Mouse (Mus musculus) embryonic facial prominence, embryonic 12.5 days (tissue): ENCODE measurements at regions not wholly inside any gene's neighbourhood (a gene's known extent, or its start where the extent isn't known, plus 50 kb on each side); places are given as distances from the start of the nearest gene placed in this dataset.

Experiments
- ATAC-seq: fragments of 200-750 bp; cut with Nextera tagmentation; 2 replicates; pipeline ENCODE4 v1.8.0; 2017; ENCODE audit not compliant: insufficient number of reproducible peaks, insufficient read depth, low FRiP score, low TSS enrichment
- H3K27ac ChIP-seq: fragments of 300-500 bp; sonication (generic); 2 replicates; pipeline ENCODE4 v1.5.1; 2016; ENCODE audit warnings: mild to moderate bottlenecking
- H3K27me3 ChIP-seq: fragments of 300-500 bp; sonication (generic); 2 replicates; pipeline ENCODE4 v1.6.1; 2016; ENCODE audit warnings: mild to moderate bottlenecking, moderate library complexity
- H3K36me3 ChIP-seq: fragments of 300-500 bp; sonication (generic); 2 replicates; pipeline ENCODE4 v1.6.1; 2016; ENCODE audit warnings: mild to moderate bottlenecking
- H3K4me1 ChIP-seq: fragments of 300-500 bp; sonication (generic); 2 replicates; pipeline ENCODE4 v1.6.1; 2016
- H3K4me2 ChIP-seq: fragments of 300-500 bp; sonication (generic); replicated peaks from 2 replicates; pipeline ENCODE4 v1.6.1; 2016; ENCODE audit warnings: mild to moderate bottlenecking, moderate library complexity
- H3K4me3 ChIP-seq: fragments of 300-500 bp; sonication (generic); 2 replicates; pipeline ENCODE4 v1.5.1; 2016; ENCODE audit warnings: mild to moderate bottlenecking
- H3K9ac ChIP-seq: fragments of 300-500 bp; sonication (generic); 2 replicates; pipeline ENCODE4 v1.6.1; 2016; ENCODE audit warnings: mild to moderate bottlenecking, moderate library complexity
- H3K9me3 ChIP-seq: fragments of 300-500 bp; sonication (generic); 2 replicates; pipeline ENCODE4 v1.6.1; 2016; ENCODE audit warnings: mild to moderate bottlenecking, moderate library complexity
- WGBS: fragments of 180-500 bp; shearing (Covaris S2); methylation state at CpG from one replicate; pipeline ENCODE4 v1.1.7; 2016; 5-methylcytosine and 5-hydroxymethylcytosine counted together

DNA sequence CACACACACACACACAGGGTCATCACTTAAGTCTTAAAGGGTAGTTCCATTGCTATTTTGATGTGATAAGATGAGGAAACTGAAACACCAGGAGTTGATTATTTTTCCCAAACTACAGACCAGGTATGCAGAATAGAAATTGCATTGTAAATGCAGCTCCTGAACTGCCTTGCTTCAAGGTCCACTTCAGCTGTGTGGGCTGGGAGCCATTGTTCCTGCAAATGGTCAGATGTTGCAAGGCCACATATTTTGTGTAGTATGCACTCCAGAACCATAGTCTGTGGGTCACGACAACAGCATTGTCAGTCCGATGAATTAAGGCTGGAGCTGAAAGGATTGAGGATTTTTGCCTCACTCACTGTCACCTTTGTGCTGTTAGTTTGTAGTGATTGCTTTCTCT is 592.4 kb upstream of the Tenm4 start:
- no peak overlapping the region for H3K4me3 ChIP-seq
- H3K9ac ChIP-seq = no peak overlapping the region
- no peak for ATAC-seq
- H3K4me2 ChIP-seq = no peak overlapping the region
- H3K4me1 ChIP-seq = no peaks in the 10 kb centered on the region
- H3K9me3 ChIP-seq = no peaks in the 10 kb centered on the region
- H3K27me3 ChIP-seq = no peaks in the 10 kb centered on the region
- no peak overlapping the region for H3K27ac ChIP-seq
- no peaks in the 10 kb centered on the region for H3K36me3 ChIP-seq
- WGBS = 94% methylated on average over 2 of the region's 2 CpGs

- H3K4me2 ChIP-seq = no peak overlapping the region
- 66% methylated on average over 7 of the region's 7 CpGs for WGBS
- no peak overlapping the region for H3K9ac ChIP-seq
- no peaks in the 10 kb centered on the region for H3K27me3 ChIP-seq
- no peak overlapping the region for H3K4me3 ChIP-seq
- no peaks in the 10 kb centered on the region for H3K36me3 ChIP-seq
- no peak for ATAC-seq
- H3K4me1 ChIP-seq = no peaks in the 10 kb centered on the region
- no peak overlapping the region for H3K27ac ChIP-seq
- H3K9me3 ChIP-seq = no peaks in the 10 kb centered on the region
Measured at GRCm38 (mm10) chr7:95581325-95581724, 589.7 kb upstream of the Tenm4 start.

DNA sequence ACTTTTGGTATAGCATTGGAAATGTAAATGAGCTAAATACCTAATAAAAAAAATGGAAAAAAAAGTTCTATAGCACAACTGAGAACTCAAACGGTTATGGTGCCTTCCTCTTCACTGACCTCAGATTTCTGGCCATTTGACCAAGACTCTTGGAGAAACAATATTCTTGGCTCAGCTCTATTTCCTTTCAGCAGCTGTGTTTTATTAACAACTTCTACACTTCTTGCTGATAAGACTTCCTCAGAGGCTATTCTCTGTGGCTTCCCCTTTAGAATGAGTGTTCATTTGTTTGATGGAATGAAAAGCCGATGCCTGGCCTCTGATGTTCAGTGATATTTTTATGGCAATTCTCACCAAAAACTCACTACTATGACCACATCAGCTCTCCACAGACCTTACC is 572.7 kb upstream of the Tenm4 start:
- Histone ChIP-seq H3K9ac (no peak overlapping the region), H3K4me2 (no peak overlapping the region), H3K27me3 (no peaks in the 10 kb centered on the region), H3K4me1 (no peaks in the 10 kb centered on the region), H3K27ac (no peak overlapping the region), H3K9me3 (no peaks in the 10 kb centered on the region), H3K4me3 (no peak overlapping the region), H3K36me3 (no peaks in the 10 kb centered on the region)
- no peak for ATAC-seq
- 76% methylated on average over 2 of the region's 2 CpGs for WGBS

DNA sequence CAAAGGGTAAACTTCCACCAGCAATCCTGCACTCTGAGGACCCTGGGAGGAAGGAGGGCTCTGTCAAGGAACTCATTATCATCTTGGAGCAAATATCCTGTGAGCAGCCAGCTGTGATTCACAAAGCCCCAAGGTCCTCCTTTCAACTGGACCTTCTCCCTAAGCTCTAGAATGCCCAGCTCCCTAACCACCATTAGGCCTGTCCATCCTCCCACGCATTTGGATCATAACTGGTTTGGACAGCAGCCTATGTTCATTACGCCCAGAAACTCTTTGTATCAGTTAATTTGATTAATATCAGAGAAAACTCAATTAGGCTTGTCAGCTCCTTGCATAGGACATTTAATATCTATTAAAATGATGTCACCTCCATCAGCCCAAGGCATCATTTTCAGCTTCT is 557.3 kb upstream of the Tenm4 start:
- Histone ChIP-seq H3K9ac (no peak overlapping the region), H3K36me3 (no peaks in the 10 kb centered on the region), H3K4me2 (no peak overlapping the region), H3K4me1 (no peaks in the 10 kb centered on the region), H3K4me3 (no peak overlapping the region), H3K9me3 (no peaks in the 10 kb centered on the region), H3K27me3 (no peaks in the 10 kb centered on the region), H3K27ac (no peak overlapping the region)
- WGBS = 80% methylated on average over 2 of the region's 2 CpGs
- no peak for ATAC-seq

GRCm38 (mm10) chr7:95617370-95617769 is 553.7 kb upstream of the Tenm4 start:
- Histone ChIP-seq H3K4me2 (no peak overlapping the region), H3K9me3 (no peaks in the 10 kb centered on the region), H3K4me1 (no peaks in the 10 kb centered on the region), H3K4me3 (no peak overlapping the region), H3K27me3 (no peaks in the 10 kb centered on the region), H3K27ac (no peak overlapping the region), H3K36me3 (no peaks in the 10 kb centered on the region), H3K9ac (no peak overlapping the region)
- WGBS = 67% methylated on average over 2 of the region's 2 CpGs
- ATAC-seq = no peak

DNA sequence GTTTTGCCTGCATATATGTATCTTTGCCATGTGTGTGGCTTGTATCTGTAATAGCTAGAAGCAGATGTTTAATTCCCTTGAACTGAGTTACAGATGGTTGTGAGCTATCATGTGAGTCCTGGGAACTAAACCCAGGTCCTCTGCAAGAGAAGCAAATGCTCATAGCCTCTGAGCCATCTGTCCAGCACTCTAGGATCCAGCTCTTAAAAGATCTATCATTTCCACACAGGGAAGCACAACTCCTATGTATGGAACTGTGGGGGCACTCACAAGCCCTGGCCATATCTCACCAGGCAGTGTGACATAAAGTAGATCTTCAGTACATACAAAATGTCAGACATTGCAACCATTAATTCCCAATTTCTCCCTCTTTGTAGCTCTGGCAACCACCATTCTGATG is 552.9 kb upstream of the Tenm4 start:
- Histone ChIP-seq H3K9me3 (no peaks in the 10 kb centered on the region), H3K4me2 (no peak overlapping the region), H3K4me1 (no peaks in the 10 kb centered on the region), H3K27ac (no peak overlapping the region), H3K9ac (no peak overlapping the region), H3K36me3 (no peaks in the 10 kb centered on the region), H3K4me3 (no peak overlapping the region), H3K27me3 (no peaks in the 10 kb centered on the region)
- ATAC-seq = no peak

- H3K4me2 ChIP-seq = no peak overlapping the region
- no peak overlapping the region for H3K4me3 ChIP-seq
- H3K4me1 ChIP-seq = no peaks in the 10 kb centered on the region
- no peak for ATAC-seq
- no peak overlapping the region for H3K27ac ChIP-seq
- H3K36me3 ChIP-seq = no peaks in the 10 kb centered on the region
- no peak overlapping the region for H3K9ac ChIP-seq
- no peaks in the 10 kb centered on the region for H3K9me3 ChIP-seq
- no peaks in the 10 kb centered on the region for H3K27me3 ChIP-seq
Measured at GRCm38 (mm10) chr7:95620079-95620478, 551.0 kb upstream of the Tenm4 start.

- ATAC-seq = no peak
Measured at GRCm38 (mm10) chr7:95640683-95641082, 530.4 kb upstream of the Tenm4 start.

GRCm38 (mm10) chr7:95674319-95674718 is 496.7 kb upstream of the Tenm4 start:
- no peak overlapping the region for H3K27ac ChIP-seq

More at GRCm38 (mm10) chr7:95640683-95641082, 530.4 kb upstream of the Tenm4 start:
- Histone ChIP-seq H3K36me3 (no peaks in the 10 kb centered on the region), H3K27me3 (no peaks in the 10 kb centered on the region), H3K9ac (no peak overlapping the region), H3K9me3 (no peaks in the 10 kb centered on the region), H3K4me3 (no peak overlapping the region), H3K27ac (no peak overlapping the region), H3K4me2 (no peak overlapping the region), H3K4me1 (no peaks in the 10 kb centered on the region)
- WGBS = 85% methylated on average over 5 of the region's 5 CpGs

DNA sequence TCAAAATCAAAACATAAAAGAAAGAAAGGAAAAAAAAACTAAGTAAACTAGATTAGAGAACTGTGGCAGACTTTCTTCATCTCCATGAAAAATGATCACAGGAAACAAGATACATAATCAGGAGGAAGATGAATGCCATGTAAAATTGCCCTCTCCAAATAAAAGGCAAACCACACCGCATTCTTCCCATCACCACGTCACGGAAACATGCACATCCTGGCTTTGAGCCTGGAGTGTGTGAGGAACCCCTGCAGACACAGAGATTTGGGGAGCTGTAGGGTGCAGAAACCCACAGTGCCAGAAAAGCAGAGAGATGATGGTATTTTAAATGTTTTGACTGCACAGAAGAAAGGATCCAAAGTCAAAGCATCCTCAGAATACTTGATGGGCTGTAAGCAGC is 488.5 kb upstream of the Tenm4 start:
- no peaks in the 10 kb centered on the region for H3K9me3 ChIP-seq
- ATAC-seq = no peak
- no peak overlapping the region for H3K4me2 ChIP-seq
- H3K27me3 ChIP-seq = no peaks in the 10 kb centered on the region
- H3K4me3 ChIP-seq = no peak overlapping the region
- WGBS = 43% methylated on average over 3 of the region's 3 CpGs
- H3K36me3 ChIP-seq = no peaks in the 10 kb centered on the region
- no peak overlapping the region for H3K9ac ChIP-seq
- H3K27ac ChIP-seq = no peak overlapping the region
- H3K4me1 ChIP-seq = no peaks in the 10 kb centered on the region

More at GRCm38 (mm10) chr7:95674319-95674718, 496.7 kb upstream of the Tenm4 start:
- H3K4me3 ChIP-seq = no peak overlapping the region
- 88% methylated on average over 1 of the region's 1 CpGs for WGBS
- H3K27me3 ChIP-seq = no peaks in the 10 kb centered on the region
- H3K9me3 ChIP-seq = no peaks in the 10 kb centered on the region
- no peak overlapping the region for H3K9ac ChIP-seq
- no peak for ATAC-seq
- no peaks in the 10 kb centered on the region for H3K36me3 ChIP-seq
- H3K4me1 ChIP-seq = no peaks in the 10 kb centered on the region
- no peak overlapping the region for H3K4me2 ChIP-seq

GRCm38 (mm10) chr7:95687733-95688132 is 483.3 kb upstream of the Tenm4 start:
- peaks cover 14% of the 10 kb centered on the region for H3K4me1 ChIP-seq
- no peak overlapping the region for H3K27ac ChIP-seq
- H3K4me3 ChIP-seq = no peak overlapping the region
- no peaks in the 10 kb centered on the region for H3K9me3 ChIP-seq
- no peaks in the 10 kb centered on the region for H3K36me3 ChIP-seq
- H3K27me3 ChIP-seq = no peaks in the 10 kb centered on the region
- no peak overlapping the region for H3K9ac ChIP-seq
- 49% methylated on average over 3 of the region's 3 CpGs for WGBS
- no peak for ATAC-seq
- H3K4me2 ChIP-seq = no peak overlapping the region

GRCm38 (mm10) chr7:95688151-95689146 is 482.6 kb upstream of the Tenm4 start:
- no peaks in the 10 kb centered on the region for H3K9me3 ChIP-seq
- H3K4me2 ChIP-seq = peak overlapping the region; percentile 48
- no peaks in the 10 kb centered on the region for H3K36me3 ChIP-seq
- H3K4me1 ChIP-seq = peaks cover 14% of the 10 kb centered on the region
- 7% methylated on average over 16 of the region's 16 CpGs for WGBS
- H3K27me3 ChIP-seq = no peaks in the 10 kb centered on the region
- peak overlapping the region; percentile 54; the same call in 1 of the 2 replicates for H3K27ac ChIP-seq
- H3K9ac ChIP-seq = no peak overlapping the region
- ATAC-seq = peak; percentile 49
- H3K4me3 ChIP-seq = peak overlapping the region; percentile 24
